Mouse (Mus musculus) bone marrow, adult 2 months (tissue): ENCODE results near the gene Pld5.

ENCODE experiments used
- CTCF ChIP-seq: fragments of 200-500 bp; IDR thresholded peaks from 2 replicates; pipeline ENCODE4 v1.5.1; 2011; ENCODE audit warnings: low read length, control low read depth; ENCODE audit not compliant: control insufficient read depth, insufficient read depth
- POLR2A ChIP-seq: fragments of 200-500 bp; IDR thresholded peaks from 2 replicates; pipeline ENCODE4 v1.6.1; 2011; ENCODE audit warnings: low read depth, mild to moderate bottlenecking, control low read depth, low read length, borderline replicate concordance; ENCODE audit not compliant: control insufficient read depth

- TF ChIP-seq CTCF, result no peak
- no peak for TF ChIP-seq POLR2A
Measured at GRCm38 (mm10) chr1:176064471-176064870, 210.6 kb downstream of the Pld5 start.
